Mouse (Mus musculus) ovary, postnatal 10 days (tissue): ENCODE measurements around the gene Krba1.

ENCODE experiments used
- DNase-seq: peaks from one replicate; pipeline ENCODE4 v3.0.0; 2022; ENCODE audit warnings: low spot score

The Krba1 gene

DNA sequence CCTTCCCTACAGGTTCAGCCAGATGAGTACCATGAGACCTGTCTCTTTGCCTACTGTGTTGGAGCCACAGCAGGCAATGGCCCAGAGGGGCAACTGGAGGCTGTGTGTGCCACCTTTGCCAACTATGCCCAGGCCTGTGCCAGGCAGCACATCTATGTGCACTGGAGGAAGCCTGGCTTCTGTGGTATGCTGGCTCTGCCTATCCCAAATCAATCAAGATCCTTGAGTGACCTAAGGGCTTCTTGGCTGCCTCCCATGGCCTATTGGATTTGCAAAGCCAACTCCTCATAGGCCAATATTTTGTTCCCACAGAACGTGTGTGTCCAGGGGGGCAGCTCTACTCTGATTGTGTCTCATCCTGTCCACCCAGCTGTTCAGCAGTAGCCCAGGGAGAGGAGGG lies 56.8 kb downstream of the Krba1 start:
- DNase-seq: no peak

DNA sequence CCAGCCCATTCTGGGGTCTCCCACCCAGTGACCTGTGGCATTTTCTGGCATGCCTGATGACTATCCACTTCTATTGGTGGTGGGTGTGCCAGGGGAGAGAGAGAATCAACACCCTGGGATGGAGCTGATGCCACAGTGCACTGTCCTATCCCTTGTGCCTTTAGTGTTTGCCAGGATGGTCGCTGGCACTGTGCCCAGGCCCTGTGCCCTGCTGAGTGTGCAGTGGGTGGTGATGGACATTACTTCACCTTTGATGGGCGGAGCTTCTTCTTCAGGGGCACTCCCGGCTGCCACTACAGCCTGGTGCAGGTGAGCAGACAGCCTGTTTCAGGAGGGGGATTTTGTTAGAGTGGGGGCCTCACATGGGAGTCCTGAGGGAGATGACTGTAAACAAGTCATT lies 57.4 kb downstream of the Krba1 start:
- DNase-seq: no peak

DNA sequence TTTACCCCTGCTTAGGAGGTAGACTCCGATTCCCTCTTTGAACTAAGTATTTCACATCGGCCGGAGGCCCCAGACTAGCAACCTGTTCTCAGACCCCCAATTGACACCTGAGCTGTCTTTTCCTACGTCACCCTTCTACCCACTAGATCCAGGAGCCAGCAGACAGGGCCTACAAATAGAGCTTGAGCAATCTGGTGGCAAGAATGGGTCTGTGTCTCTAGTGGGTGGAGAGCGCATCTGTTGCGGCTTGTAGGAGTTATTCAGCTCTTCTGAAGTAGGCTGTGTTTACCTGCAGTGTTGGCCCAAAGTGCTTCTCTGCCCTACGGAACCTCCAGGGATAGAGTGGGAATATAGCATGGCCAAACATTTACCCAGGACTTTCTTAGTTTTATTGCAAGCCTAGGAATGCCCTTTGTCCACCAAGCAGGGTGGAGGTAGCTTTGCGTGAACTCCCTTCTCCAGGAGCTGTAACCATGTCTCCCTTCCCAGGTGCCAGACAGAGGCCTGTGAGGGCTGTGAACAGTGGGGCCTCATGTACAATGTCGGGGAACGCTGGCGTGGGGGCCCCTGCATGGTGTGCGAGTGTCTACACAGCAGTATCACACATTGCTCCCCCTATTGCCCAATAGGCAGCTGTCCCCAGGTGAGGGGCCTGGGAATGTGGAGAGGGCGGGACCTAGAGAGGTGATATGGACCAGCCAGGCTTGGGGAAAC lies 69.7 kb downstream of the Krba1 start:
- no peak for DNase-seq

DNA sequence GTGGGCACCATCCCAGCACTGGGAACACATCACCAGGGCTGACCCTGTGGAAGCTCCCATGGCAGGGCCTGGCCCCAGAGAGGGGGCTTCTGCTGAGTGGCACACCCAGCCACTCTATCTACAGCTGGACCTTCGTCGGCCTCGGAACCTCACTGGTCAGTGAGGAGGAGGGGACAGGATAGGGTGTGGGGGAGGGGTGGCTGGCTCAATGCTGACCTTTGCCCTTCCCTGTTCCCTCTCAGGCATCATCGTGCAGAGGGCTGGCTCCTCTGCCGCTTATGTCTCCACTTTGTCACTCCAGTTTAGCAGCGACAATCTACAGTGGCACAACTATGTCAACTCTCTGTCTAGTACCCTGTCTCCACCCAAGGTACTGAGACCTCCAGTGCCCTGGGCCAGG lies 71.3 kb downstream of the Krba1 start:
- no peak for DNase-seq

DNA sequence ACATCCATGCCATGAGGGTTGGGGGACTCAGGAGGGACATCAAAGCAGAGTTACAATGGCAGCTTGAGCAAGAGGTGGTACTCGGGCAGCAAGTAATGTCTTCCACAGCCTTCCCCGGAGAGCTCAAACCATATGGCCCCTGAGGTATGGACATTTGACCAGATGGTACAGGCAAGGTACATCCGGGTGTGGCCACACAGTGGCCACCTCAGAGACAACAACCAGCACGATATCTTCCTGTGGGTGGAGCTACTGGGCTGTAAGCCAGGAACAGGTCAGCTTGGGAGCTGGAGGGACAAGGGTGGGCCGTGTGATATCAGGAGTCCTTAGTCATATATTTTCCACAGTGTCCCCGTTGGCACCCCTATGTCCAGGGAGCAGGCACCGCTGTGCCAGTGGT lies 72.1 kb downstream of the Krba1 start:
- no peak for DNase-seq
